Mouse (Mus musculus): ENCODE results near the gene Gm42417.

- no peak for TF ChIP-seq POLR2A (IDR thresholded peaks at IDR 0.05; ENCODE audit: low read depth, low read length)
- no peak for TF ChIP-seq CTCF (IDR thresholded peaks at IDR 0.05; ENCODE audit: extremely low read depth, insufficient read length, insufficient replicate concordance, low read depth, low read length)
Observed at GRCm38 (mm10) chr1:36576991-36577675, 37.9 kb upstream of the Gm42417 start.
